Mouse (Mus musculus): ENCODE results near the gene Sbk3. TPM values are rescaled to one million over a fixed set of nuclear protein-coding genes. Genes with fewer than 3 reads are reported as not detected.
A peak's percentile ranks its signal among the peaks of the same experiment; 100 is the strongest.

Gene Sbk3
- polyA plus RNA-seq, 1 experiment from 2014 or later = 0.13 TPM

DNA sequence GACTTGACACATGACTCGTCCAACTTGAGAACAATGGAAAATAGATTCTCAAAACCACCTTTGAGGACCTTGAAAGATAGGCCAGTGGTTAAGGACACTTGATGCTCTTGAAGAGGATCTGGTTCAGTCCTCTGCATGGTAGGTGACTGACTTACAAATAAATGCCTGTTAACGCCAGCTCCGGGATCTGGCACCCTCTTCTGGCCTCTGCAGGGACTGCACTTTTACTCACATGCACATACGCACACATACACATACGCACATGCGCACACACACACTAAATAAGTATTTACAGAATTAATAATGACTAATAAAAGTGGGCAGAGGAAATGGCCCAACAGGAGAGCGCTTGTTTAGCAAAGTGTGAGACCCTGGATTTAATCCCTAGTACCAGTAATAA is 5.9 kb upstream of the Sbk3 start:
- no peak for ATAC-seq

DNA sequence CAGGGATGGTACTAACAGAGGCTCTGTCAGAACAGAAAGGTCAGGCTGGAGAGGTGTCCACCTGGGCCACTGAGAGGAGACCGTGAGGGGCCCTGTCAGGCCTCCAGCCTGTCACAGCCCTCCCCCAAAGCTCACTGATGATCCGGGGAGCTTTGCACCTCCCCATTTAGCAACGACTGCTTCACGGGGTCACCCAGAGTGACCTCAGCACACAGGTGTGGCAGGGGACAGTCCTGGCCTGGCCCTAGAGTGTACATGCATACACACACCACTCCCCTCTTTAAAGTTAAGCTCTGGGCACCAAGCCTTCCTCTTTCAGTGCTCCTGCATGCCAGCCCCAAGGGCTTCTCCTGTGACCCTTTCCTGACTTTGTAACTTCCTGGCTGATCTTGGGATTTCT is 4.5 kb upstream of the Sbk3 start:
- Histone ChIP-seq H3K4me3 (replicated peaks) (no peak overlapping the region), H3K9me3 (no peaks in the 10 kb centered on the region), H3K36me3 (no peaks in the 10 kb centered on the region), H3K4me1 (replicated peaks) (no peaks in the 10 kb centered on the region), H3K9ac (replicated peaks) (no peak overlapping the region), H3K4me2 (replicated peaks) (no peak overlapping the region), H3K27me3 (no peaks in the 10 kb centered on the region), H3K27ac (no peak overlapping the region)
- no peak for ATAC-seq
- 69% methylated on average over 4 of the region's 4 CpGs for WGBS

More for the DNA sequence above, 5.9 kb upstream of the Sbk3 start:
- 87% methylated on average over 7 of the region's 7 CpGs for WGBS
- Histone ChIP-seq H3K4me1 (replicated peaks) (no peaks in the 10 kb centered on the region), H3K9me3 (no peaks in the 10 kb centered on the region), H3K9ac (replicated peaks) (no peak overlapping the region), H3K27me3 (no peaks in the 10 kb centered on the region), H3K27ac (no peak overlapping the region), H3K36me3 (no peaks in the 10 kb centered on the region), H3K4me3 (replicated peaks) (no peak overlapping the region), H3K4me2 (replicated peaks) (no peak overlapping the region)

DNA sequence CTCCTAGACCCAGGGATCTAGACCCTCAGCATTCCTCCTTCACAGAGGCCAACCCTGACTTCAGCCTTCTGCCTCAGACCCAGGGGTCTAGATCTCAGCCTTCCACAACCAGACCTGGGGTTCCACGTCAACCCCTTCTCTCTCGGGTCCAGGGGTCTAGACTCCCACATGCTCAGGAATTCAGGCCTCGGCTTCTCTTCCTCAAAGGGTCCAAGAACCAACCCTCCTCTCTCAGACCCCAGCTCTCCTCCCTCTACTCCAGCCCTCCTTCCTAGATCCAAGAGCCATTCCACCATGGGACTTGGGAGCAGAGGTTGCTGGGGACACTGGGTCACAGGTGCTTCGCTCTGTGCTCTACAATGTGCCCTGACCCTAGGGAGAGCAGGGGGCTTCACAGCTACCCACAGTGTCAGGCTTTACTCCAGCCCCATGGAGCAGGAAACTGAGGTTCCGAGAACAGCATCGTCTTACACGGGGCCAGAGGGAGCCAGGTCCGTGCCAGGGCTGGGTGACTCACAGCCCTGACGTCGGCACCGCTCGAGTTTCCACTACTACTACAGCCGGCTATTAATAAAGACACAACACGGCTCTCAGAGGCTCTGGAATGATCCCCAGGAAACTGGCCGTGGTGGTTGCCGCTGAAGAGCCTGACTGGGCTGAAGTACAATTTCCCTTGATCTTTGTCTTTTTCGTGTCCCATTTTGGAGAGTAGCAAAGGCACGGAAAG is 1.5 kb upstream of the Sbk3 start:
- 84% methylated on average over 18 of the region's 18 CpGs for WGBS
- Histone ChIP-seq H3K27ac (no peak overlapping the region), H3K4me2 (replicated peaks) (no peak overlapping the region), H3K4me1 (replicated peaks) (no peaks in the 10 kb centered on the region), H3K4me3 (replicated peaks) (no peak overlapping the region), H3K9me3 (no peaks in the 10 kb centered on the region), H3K36me3 (no peaks in the 10 kb centered on the region), H3K27me3 (no peaks in the 10 kb centered on the region), H3K9ac (replicated peaks) (no peak overlapping the region)
- no peak for ATAC-seq

DNA sequence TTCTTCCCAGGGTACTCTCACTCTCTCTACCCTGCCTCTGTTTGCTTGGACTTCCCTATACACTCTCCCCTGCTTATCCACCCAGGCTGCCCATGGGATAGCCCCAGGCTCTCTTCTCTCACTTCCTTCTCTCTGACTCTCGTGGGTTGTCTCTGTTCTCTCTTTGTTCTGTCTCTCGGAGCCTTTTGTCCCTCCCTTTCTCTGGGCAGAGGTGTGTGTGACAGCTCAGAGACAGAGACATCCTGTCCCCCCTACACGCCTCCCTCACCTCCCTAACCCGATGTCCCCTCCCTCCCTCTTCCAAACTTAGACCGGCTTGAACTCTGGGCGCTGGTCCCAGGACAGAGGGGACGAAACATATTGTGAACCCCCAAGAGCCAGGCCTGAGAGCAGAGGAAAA is 742 bp upstream of the Sbk3 start:
- Histone ChIP-seq H3K27me3 (no peaks in the 10 kb centered on the region), H3K36me3 (no peaks in the 10 kb centered on the region), H3K4me2 (replicated peaks) (no peak overlapping the region), H3K4me1 (replicated peaks) (no peaks in the 10 kb centered on the region), H3K9me3 (no peaks in the 10 kb centered on the region), H3K4me3 (replicated peaks) (no peak overlapping the region), H3K9ac (replicated peaks) (no peak overlapping the region), H3K27ac (no peak overlapping the region)
- WGBS = 25% methylated on average over 7 of the region's 7 CpGs
- ATAC-seq = no peak

DNA sequence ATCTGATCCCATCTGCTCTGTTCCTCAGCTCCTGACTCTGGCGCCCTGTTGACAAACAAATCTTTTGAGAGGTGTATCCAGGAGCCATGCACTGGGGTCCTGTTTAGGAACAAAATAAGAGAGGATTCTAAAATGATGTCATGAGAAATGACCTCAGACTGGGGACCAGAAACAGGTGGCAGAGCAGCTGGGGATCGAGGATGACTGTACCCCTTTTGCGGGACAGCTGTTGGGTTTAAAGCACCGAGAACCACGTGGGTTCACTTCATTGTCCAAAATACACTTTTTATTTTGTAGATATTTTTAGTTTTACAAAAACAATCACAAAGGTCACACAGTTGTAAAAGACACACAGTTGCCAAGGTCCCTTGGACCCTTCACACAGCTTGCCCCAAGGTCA is 6.0 kb downstream of the Sbk3 start:
- Histone ChIP-seq H3K4me1 (replicated peaks) (no peaks in the 10 kb centered on the region), H3K27me3 (no peaks in the 10 kb centered on the region), H3K4me2 (replicated peaks) (no peak overlapping the region), H3K4me3 (replicated peaks) (no peak overlapping the region), H3K9ac (replicated peaks) (no peak overlapping the region), H3K36me3 (no peaks in the 10 kb centered on the region), H3K27ac (no peak overlapping the region), H3K9me3 (no peaks in the 10 kb centered on the region)
- WGBS = 85% methylated on average over 5 of the region's 5 CpGs
- ATAC-seq = no peak

DNA sequence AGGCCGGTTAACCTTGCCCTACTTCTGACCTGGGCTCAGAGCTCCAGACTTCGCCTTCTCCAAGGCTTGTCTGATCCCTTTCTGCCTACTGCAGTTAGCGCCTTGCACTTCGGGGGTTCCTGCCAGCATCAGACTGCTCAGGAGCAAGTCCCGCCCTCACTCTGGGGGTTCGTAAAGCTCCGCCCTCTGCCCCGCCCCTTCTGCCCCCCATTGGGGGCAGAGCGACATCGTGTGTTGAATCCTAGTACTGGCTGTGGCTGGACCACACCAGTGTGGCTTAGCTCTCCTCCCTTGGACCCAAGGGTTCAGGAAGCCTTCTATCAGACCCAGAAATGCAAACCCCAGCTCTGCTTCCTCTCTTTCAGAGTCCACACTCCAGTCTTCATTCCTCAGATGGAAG is 6.7 kb downstream of the Sbk3 start, which contains the start of gene Sbk2:
Sbk2 (minus strand) TSS at position 135 of the 400 bp plus-strand sequence.
- Histone ChIP-seq H3K36me3 (no peaks in the 10 kb centered on the region), H3K4me2 (replicated peaks) (no peak within 1 kb of the TSS; the same call in 1 of the 2 replicates), H3K9me3 (no peaks in the 10 kb centered on the region), H3K27me3 (no peaks in the 10 kb centered on the region), H3K9ac (replicated peaks) (no peak within 1 kb of the TSS), H3K4me1 (replicated peaks) (no peaks in the 10 kb centered on the region), H3K4me3 (replicated peaks) (no peak within 1 kb of the TSS), H3K27ac (no peak within 1 kb of the TSS)
- 5% methylated on average over 10 of the region's 10 CpGs for WGBS
- ATAC-seq = peak; percentile 69

DNA sequence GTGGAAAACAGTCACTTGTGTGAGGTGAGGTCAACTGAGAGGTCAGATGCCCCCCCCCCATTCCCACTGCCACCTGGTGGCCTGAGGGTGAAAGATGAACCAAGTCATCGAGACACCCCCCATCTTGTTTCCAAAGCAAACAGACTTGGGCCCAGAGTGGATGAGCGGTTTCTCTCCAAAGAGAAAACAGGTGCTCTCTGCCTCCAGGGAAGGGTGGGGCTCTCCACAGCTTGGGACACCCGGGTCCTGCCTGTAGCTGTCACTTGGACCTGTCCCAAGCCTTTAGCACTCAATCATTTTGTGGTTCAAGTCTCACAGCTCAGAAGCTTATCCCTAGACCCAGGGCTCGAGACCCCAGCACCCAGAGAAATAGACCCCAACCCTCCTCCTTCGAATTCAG is 7.4 kb downstream of the Sbk3 start:
- Histone ChIP-seq H3K9me3 (no peaks in the 10 kb centered on the region), H3K4me3 (replicated peaks) (no peak overlapping the region), H3K27ac (no peak overlapping the region), H3K9ac (replicated peaks) (no peak overlapping the region), H3K4me1 (replicated peaks) (no peaks in the 10 kb centered on the region), H3K36me3 (no peaks in the 10 kb centered on the region), H3K4me2 (replicated peaks) (no peak overlapping the region), H3K27me3 (no peaks in the 10 kb centered on the region)
- ATAC-seq = 0 out of 2 replicates have a peak, but pooled peaks have one; percentile 34
- WGBS = 85% methylated on average over 5 of the region's 5 CpGs

DNA sequence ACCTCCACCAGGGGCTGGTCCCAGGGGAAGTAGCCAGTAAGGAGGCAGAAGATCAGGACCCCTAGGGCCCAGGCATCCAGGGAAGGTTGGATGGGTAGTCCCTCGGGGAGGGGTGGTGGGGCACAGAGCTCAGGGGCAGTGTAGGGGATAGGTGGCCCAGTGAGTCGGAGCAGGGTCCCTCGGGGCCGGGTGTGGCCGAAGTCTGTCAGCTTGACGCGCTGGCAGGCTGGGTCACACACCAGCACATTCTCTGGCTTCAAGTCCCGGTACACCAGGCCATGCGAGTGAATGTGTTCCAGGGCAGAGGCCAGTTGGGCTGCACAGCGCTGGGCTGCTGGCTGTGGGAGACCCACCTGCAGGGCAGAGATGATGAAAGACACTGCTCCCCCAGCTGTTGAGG is 13.6 kb downstream of the Sbk3 start:
- ATAC-seq = no peak
- no peaks in the 10 kb centered on the region for H3K27me3 ChIP-seq
- no peak overlapping the region for H3K4me2 ChIP-seq (replicated peaks)
- H3K4me1 ChIP-seq (replicated peaks) = 0 out of 2 replicates have a peak, but pooled peaks cover 6% of the 10 kb centered on the region
- no peaks in the 10 kb centered on the region for H3K36me3 ChIP-seq
- H3K27ac ChIP-seq = no peak overlapping the region
- H3K9me3 ChIP-seq = no peaks in the 10 kb centered on the region
- WGBS = 85% methylated on average over 10 of the region's 10 CpGs
- H3K9ac ChIP-seq (replicated peaks) = no peak overlapping the region
- H3K4me3 ChIP-seq (replicated peaks) = no peak overlapping the region

DNA sequence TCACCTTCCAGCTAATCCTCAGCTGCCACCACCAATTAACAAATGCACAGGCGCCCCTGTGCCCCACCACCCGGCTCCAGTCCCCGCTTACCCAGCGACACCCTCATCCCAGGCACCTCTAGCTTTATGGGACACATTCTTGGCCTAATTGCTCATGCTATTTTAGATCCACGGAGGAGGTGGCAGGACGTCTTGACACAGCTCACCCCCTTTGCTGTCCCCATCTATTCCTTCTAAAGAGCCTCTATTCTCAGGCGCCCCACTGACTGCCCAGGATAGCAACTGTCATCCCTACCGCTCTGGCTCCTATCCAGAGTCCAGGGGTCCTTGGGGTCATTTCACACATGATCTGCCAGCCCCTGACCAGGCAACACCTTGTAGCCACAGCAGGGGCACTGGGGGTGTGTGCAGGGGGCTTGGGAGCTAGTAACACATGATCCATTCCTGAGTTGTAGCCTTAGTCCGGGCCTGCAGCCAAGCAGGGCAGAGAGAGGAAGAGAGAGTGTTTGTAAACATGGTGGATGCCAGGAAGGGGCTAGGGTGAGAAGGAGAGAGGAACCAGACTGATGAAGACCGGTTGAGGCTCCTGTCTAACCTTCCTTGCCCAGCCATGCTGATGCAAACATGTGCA is 17.0 kb downstream of the Sbk3 start:
- Histone ChIP-seq H3K9me3 (no peaks in the 10 kb centered on the region), H3K9ac (replicated peaks) (peak overlapping the region; percentile 36; the same call in 1 of the 2 replicates), H3K27ac (no peak overlapping the region), H3K4me3 (replicated peaks) (no peak overlapping the region), H3K4me2 (replicated peaks) (no peak overlapping the region), H3K4me1 (replicated peaks) (0 out of 2 replicates have a peak, but pooled peaks cover 6% of the 10 kb centered on the region), H3K36me3 (no peaks in the 10 kb centered on the region), H3K27me3 (no peaks in the 10 kb centered on the region)
- WGBS = 33% methylated on average over 10 of the region's 10 CpGs
- no peak for ATAC-seq

DNA sequence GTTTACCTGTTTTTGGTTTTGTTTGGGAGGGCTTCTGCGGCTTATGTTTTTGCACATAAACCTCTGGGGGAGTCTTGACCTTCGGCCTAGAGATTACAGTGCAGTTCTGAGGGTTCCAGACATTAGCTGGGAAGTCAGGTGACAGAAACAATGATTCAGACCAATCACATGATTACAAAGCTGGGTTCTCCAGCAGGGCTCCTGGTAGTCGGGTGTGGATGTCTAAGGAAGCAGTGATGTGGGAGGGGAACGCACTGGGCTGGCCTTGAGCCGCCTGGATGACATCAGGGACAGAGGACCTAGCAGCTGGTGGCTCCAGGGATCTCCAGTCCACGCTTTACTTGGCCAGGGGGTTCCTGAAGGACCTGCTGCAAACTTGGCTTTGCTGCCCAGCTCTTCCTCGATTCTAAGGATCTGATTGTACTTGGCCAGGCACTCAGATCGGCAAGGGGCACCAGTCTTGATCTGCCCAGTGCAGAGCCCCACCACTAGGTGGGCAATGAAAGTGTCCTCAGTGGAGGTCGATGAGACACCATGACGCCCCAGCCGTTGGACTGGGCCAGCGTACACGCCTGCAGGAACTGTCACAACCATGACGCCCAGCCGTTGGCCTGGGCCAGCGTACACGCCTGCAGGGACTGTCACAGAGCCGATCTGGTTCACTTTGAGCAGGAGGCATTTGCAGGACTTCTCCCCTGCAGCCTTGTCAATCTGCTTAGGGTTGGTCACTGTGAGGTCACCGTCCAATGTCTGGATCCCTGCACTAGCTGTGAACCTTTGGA is 20.2 kb downstream of the Sbk3 start:
- 86% methylated on average over 19 of the region's 19 CpGs for WGBS
- Histone ChIP-seq H3K4me3 (replicated peaks) (no peak overlapping the region), H3K9ac (replicated peaks) (no peak overlapping the region), H3K27ac (no peak overlapping the region), H3K36me3 (no peaks in the 10 kb centered on the region), H3K4me1 (replicated peaks) (0 out of 2 replicates have a peak, but pooled peaks cover 6% of the 10 kb centered on the region), H3K27me3 (no peaks in the 10 kb centered on the region), H3K4me2 (replicated peaks) (no peak overlapping the region), H3K9me3 (no peaks in the 10 kb centered on the region)
- no peak for ATAC-seq

DNA sequence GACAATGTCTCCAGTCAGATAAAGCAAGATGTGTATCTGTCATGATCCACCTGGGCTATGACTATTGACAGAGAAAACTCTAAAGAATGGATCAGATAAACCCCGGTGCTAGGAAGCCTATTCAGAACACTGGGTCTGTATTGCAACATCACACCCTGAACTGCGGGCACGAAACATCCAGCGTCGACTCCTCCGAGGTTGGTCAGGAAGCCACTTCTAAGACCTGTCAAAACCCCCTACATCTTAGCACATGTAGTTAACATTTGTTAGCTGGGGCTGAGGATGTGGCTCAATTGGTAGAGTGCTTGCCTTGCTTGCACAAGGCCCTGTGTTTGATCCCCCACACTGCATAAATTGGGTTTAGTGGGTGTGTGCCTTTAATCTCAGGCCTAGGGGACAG is 22.6 kb downstream of the Sbk3 start:
- no peaks in the 10 kb centered on the region for H3K9me3 ChIP-seq
- WGBS = 77% methylated on average over 6 of the region's 6 CpGs
- H3K36me3 ChIP-seq = no peaks in the 10 kb centered on the region

DNA sequence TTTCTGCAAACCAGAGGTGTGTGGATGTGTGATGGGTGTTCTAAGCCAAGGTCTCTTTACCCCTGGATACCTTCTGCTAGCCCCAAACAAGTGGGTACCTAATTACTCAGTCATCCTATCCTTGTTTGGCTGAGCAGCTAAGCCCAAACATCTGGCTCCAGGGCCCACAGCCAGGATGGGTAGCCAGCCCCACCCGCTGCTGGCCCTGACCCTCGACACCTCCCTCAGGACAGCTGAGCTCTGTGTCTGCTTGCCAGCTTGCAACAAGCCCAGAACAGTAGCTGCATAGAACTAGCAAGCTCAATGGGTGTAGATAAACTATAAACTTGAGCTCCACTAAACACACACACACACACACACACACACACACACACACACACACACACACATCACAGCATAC is 23.1 kb downstream of the Sbk3 start:
- H3K4me2 ChIP-seq (replicated peaks) = no peak overlapping the region
- no peaks in the 10 kb centered on the region for H3K9me3 ChIP-seq
- no peak for ATAC-seq
- no peaks in the 10 kb centered on the region for H3K36me3 ChIP-seq
- 50% methylated on average over 2 of the region's 2 CpGs for WGBS
- no peak overlapping the region for H3K9ac ChIP-seq (replicated peaks)
- no peak overlapping the region for H3K27ac ChIP-seq
- H3K4me1 ChIP-seq (replicated peaks) = no peaks in the 10 kb centered on the region
- H3K4me3 ChIP-seq (replicated peaks) = no peak overlapping the region
- no peaks in the 10 kb centered on the region for H3K27me3 ChIP-seq

More for the DNA sequence above, 22.6 kb downstream of the Sbk3 start:
- no peak overlapping the region for H3K4me3 ChIP-seq (replicated peaks)
- H3K27ac ChIP-seq = no peak overlapping the region
- ATAC-seq = no peak
- no peaks in the 10 kb centered on the region for H3K4me1 ChIP-seq (replicated peaks)
- no peak overlapping the region for H3K4me2 ChIP-seq (replicated peaks)
- no peaks in the 10 kb centered on the region for H3K27me3 ChIP-seq
- no peak overlapping the region for H3K9ac ChIP-seq (replicated peaks)

Measured in midbrain, embryonic 13.5 days (tissue).